Mouse (Mus musculus) lung, postnatal 0 days (tissue): Measurements from ENCODE around the gene Lpcat3.

Experiments used
- CTCF ChIP-seq: IDR thresholded peaks from 2 replicates; pipeline ENCODE4 v1.5.1; 2016; ENCODE audit warnings: antibody characterized with exemption, mild to moderate bottlenecking
- EP300 ChIP-seq: IDR thresholded peaks from 2 replicates; pipeline ENCODE4 v1.6.1; 2016; ENCODE audit warnings: antibody characterized with exemption, mild to moderate bottlenecking, control low read depth

GRCm38 (mm10) chr6:124716864-124717490 is 54.1 kb downstream of the Lpcat3 start:
- TF ChIP-seq EP300 (no peak), CTCF (peak; percentile 79)
